Mouse (Mus musculus) v-Abl transformed pro-B cells (cell line): ENCODE data around the gene Btbd35f26.
"Not testable (repeated sequence)": the region's sequence is repeated elsewhere in the genome, so short reads cannot be mapped to it uniquely, and the experiment has no call there.

Experiments
- in situ Hi-C, 2 experiments: fragments of 400-800 bp; cut with MboI; formaldehyde crosslinking; loops; one replicate each; pipeline ENCODE4 v1.15.1; 2025; ENCODE audit not compliant: unreplicated experiment in 2 of 2

Btbd35f26 gene

GRCm38 (mm10) chrX:31336154-31336553, at the start of gene Btbd35f26:
Gene Btbd35f26, plus strand, starts transcription at chrX:31336454.
- in situ Hi-C loops = not testable (repeated sequence)

DNA sequence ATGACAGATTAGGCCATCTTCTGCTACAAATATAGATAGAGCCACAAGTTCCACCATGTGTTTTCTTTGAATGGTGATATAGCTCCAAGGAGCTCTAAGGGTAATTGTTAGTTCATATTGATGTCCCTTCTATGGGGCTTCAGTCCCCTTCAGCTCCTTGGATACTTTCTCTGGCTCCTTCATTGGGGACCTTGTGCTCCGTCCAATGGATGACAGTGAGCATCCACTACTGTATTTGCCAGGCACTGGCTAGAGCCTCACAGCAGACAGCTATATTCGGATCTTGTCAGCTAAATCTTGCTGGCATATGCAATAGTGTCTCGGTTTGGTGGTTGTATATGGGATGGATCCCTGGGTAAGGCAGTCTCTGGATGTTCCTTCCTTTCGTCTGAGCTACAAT, 5.7 kb downstream of the Btbd35f26 start:
- in situ Hi-C loops = not testable (repeated sequence)

DNA sequence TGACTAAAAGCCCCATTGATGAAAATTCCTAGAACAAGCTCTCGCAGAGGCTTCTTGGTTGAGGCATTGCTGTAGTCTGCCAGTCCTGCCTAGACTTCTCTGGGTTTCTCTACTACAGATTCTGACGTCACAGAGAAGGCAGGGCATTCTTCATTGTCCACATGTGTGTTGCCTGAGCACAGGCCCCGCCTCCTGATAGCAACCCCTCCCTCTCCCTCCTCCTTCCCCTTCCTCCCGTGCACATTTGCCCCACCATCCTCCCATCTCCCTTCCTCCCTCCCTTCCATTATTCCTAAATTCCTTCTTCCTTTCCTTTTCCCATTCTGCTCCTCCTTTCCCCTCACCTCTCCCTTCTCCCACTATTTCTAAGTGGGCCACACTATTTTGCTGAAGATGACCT, 47.6 kb downstream of the Btbd35f26 start, which contains the start of gene Btbd35f19:
Gene Btbd35f19, minus strand, starts transcription at position 101 of the 400 bp plus-strand sequence.
- in situ Hi-C loops = not testable (repeated sequence)
